Mouse (Mus musculus) left cerebral cortex, postnatal 36 days (tissue): ENCODE measurements around the gene Gtf3c1. TPM values are rescaled to one million over a fixed set of nuclear protein-coding genes. Genes with fewer than 3 reads are reported as not detected.

ENCODE experiments used
- DNase-seq, 2 experiments: peaks; one replicate each; pipeline ENCODE4 v3.0.0; 2021 to 2022; ENCODE audit warnings: low spot score in 2 of 2, mixed read lengths in 1 of 2
- intact Hi-C: fragments of 180-260 bp; cut with DNase I; formaldehyde crosslinking; loops from one replicate; pipeline ENCODE4 v1.15.1; 2025
- total RNA-seq, 2 experiments: library from RNA; stranded (reverse); gene quantifications; 2 replicates each; pipeline ENCODE4 v1.2.3; 2021

The Gtf3c1 gene
- 100 to 1,000 TPM in 1 of 2 experiments, 10 to 100 TPM in 1; 92.2 to 103 TPM for total RNA-seq

GRCm38 (mm10) chr7:125707593-125708022 lies at the start of gene Gtf3c1, which contains the start of gene D430042O09Rik:
Gtf3c1 (minus strand) TSS chr7:125707780.
D430042O09Rik (plus strand) TSS chr7:125707888.
- intact Hi-C loops: no loop called here
- peak; percentile 99 to 100 for DNase-seq

DNA sequence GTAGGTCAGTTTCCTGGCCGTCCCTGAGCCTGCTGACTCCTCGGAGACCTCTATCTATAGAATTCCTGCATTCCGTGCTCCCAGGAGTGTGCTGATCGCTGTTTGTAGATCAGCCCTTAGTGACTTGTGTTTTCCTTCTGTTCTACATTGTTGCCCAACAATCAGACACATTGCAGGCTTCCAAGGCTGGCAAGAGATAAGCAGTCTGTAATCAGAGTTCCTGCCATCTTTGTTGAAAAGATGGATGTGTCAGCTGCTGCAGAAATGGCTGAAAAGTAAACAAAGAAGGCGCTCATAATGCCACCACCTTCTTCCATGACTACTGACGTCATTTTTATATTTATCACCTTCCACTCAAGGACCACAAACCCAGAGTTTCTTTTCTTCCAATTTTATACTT lies 49.2 kb upstream of the Gtf3c1 start:
- no peak for DNase-seq
- intact Hi-C loops: no loop called here

GRCm38 (mm10) chr7:125753326-125753715 lies 45.7 kb upstream of the Gtf3c1 start:
- intact Hi-C loops: no loop called here
- no peak for DNase-seq

- DNase-seq: no peak
- intact Hi-C loops: no loop called here
Observed at GRCm38 (mm10) chr7:125752699-125753325, 45.2 kb upstream of the Gtf3c1 start.

DNA sequence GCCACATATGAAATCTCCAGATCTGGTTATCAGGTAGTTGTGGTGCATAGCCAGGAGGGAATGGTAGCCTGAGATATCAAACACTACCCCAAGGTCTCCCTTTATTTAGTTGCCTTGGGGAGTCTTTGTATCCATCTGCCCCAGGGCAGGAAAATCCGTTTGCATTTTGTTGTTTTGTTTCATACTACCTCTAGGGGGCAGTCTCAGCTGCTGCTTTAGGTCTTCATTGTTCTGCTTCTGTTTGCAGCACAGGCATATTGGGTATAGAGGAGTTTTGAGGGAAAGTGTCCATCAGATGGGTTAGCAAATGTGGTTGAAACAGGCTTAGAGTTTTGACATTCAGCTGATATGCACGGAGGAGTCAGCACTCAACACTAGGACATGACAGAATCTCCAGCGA lies 40.6 kb upstream of the Gtf3c1 start:
- intact Hi-C loops: loop anchor here (5.0 kb wide), 1 partner anchor 339 kb away; no protein-coding TSS in a partner anchor
- no peak for DNase-seq

GRCm38 (mm10) chr7:125747316-125747690 lies 39.7 kb upstream of the Gtf3c1 start:
- intact Hi-C loops: loop anchor here (5.0 kb wide), 1 partner anchor 340 kb away; no protein-coding TSS in a partner anchor
- no peak for DNase-seq

DNA sequence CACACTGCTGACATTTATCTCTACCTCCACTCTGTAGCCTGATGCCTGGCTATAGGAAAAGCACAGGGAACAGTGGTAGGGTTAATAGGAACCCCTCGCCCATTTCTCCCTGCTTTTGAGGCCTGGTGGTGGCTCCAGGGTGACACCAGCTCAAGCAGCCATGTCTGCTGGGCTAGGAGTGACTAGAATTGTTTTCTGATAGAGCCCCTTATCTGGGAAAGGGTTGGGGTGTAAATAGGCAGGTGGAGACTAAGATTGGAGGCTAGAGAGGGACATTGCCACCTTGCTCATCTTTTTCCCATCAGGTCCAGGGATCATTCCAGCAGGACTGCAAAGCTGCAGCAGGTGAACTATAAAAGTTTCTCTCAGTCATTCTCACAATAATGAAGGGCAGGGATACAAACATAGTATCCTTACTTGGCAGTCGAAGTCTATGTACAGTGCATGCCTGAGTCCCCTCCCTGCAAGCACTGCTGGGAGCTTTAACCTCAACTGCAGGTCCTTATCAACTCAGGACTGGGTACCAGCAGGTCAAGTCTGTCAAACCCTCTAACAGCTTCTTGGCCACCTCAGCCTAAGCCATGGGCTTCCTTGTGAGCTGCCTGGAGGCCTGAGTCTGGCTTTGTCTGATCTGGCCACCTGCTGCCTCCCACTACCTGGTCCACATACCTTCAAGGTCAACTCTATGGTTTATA lies 39.2 kb upstream of the Gtf3c1 start:
- no peak for DNase-seq
- intact Hi-C loops: loop anchor here (5.0 kb wide), 1 partner anchor 341 kb away; no protein-coding TSS in a partner anchor

GRCm38 (mm10) chr7:125744774-125745173 lies 37.2 kb upstream of the Gtf3c1 start:
- intact Hi-C loops: loop anchor here (5.0 kb wide), 1 partner anchor 343 kb away; no protein-coding TSS in a partner anchor
- no peak for DNase-seq

GRCm38 (mm10) chr7:125741271-125741703 lies 33.7 kb upstream of the Gtf3c1 start:
- intact Hi-C loops: no loop called here
- DNase-seq: no peak

- intact Hi-C loops: no loop called here
- DNase-seq: no peak
Observed at GRCm38 (mm10) chr7:125740521-125740920, 32.9 kb upstream of the Gtf3c1 start.

GRCm38 (mm10) chr7:125736366-125737015 lies 28.9 kb upstream of the Gtf3c1 start:
- DNase-seq: no peak
- intact Hi-C loops: no loop called here

DNA sequence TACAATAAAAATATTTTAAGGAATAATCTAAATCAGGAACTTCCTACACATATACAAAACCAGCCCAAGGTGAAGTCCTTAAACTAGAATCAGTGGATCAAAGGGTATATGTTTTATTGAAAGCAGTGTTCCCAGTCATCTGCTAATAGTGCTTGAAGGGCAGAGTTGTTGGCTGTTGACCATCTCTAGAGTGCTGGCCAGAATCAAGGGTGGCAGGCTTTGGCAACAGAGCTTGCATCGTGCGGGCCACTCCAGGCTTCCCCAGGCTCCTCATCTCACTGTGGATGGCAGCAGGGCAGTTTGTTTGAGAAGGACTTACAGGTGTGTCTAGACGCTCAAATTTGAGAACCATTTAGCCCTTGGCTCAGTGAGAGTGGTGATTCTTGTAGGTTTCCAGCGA lies 26.2 kb upstream of the Gtf3c1 start:
- no peak for DNase-seq
- intact Hi-C loops: no loop called here

GRCm38 (mm10) chr7:125731679-125732078 lies 24.1 kb upstream of the Gtf3c1 start:
- no peak for DNase-seq
- intact Hi-C loops: no loop called here

- intact Hi-C loops: no loop called here
- no peak for DNase-seq
Observed at GRCm38 (mm10) chr7:125723189-125723972, 15.8 kb upstream of the Gtf3c1 start.

- intact Hi-C loops: no loop called here
- DNase-seq: no peak
Observed at GRCm38 (mm10) chr7:125722127-125722526, 14.5 kb upstream of the Gtf3c1 start.

GRCm38 (mm10) chr7:125721033-125721432 lies 13.5 kb upstream of the Gtf3c1 start:
- intact Hi-C loops: no loop called here
- DNase-seq: no peak

DNA sequence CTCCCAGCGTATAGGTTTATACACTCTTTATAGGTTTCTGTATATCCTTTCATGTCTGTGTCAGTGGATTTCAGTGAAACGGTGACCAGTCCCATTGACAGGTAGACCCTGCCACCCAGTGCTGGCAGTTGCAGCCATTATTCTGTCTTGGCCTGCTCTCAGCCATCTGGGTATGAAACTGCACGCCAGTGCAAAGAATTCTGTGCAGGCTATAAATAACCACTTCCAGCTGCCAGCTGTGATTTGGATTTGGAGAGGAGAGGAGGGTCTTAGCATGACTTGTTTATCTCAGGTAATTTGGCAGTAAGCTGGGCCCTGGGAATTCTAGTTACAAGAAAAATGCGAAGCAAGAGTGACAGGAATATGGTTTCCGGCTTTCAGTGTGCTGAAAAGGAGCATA lies 12.8 kb upstream of the Gtf3c1 start:
- DNase-seq: no peak

DNA sequence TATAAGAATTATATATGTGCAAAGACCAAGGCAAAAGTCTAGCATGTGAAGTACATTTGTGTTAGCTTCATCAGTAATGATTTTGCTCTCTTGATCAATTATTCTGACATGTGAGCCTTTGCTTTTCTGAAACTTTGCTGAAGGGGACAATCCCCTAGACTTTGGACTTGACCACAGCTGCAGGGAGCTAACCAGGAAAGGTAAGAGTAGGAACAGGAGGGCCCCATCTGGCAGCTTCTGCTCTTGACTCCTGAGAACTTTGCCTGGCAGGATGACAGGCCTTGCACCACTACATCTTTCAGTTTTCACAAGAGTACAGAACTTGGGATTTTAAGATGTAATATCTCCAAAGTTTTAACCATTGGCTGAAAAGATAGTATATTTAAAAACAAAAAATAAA lies 10.0 kb upstream of the Gtf3c1 start:
- intact Hi-C loops: no loop called here

More for the DNA sequence above, 12.8 kb upstream of the Gtf3c1 start:
- intact Hi-C loops: no loop called here

GRCm38 (mm10) chr7:125716724-125717123 lies 9.1 kb upstream of the Gtf3c1 start:
- intact Hi-C loops: no loop called here
- DNase-seq: no peak

More for the DNA sequence above, 10.0 kb upstream of the Gtf3c1 start:
- no peak for DNase-seq

- intact Hi-C loops: no loop called here
- DNase-seq: no peak
Observed at GRCm38 (mm10) chr7:125714803-125715202, 7.2 kb upstream of the Gtf3c1 start.
